Mouse (Mus musculus) olfactory bulb, adult 2 months (tissue): Measurements from ENCODE around the gene Tesmin. TPM values are rescaled to one million over a fixed set of nuclear protein-coding genes. Genes with fewer than 3 reads are reported as not detected.

ENCODE experiments used
- H3K27ac ChIP-seq: fragments of 200-500 bp; 2 replicates; pipeline ENCODE4 v1.5.1; 2012; ENCODE audit warnings: low read depth, low read length; ENCODE audit not compliant: insufficient read depth
- H3K4me1 ChIP-seq: fragments of 200-500 bp; 2 replicates; pipeline ENCODE4 v1.6.1; 2012; ENCODE audit warnings: low read length; ENCODE audit not compliant: control insufficient read depth, insufficient read depth
- H3K4me3 ChIP-seq: fragments of 200-500 bp; 2 replicates; pipeline ENCODE4 v1.5.1; 2012; ENCODE audit warnings: mild to moderate bottlenecking, low read depth, low read length, moderate library complexity; ENCODE audit not compliant: insufficient read depth
- CTCF ChIP-seq: fragments of 200-500 bp; IDR thresholded peaks from 2 replicates; pipeline ENCODE4 v1.5.1; 2012; ENCODE audit warnings: low read depth, mild to moderate bottlenecking, low read length, moderate library complexity; ENCODE audit not compliant: insufficient read depth
- POLR2A ChIP-seq: fragments of 200-500 bp; IDR thresholded peaks from 2 replicates; pipeline ENCODE4 v1.6.1; 2012; ENCODE audit warnings: mild to moderate bottlenecking, low read depth, low read length, moderate library complexity; ENCODE audit not compliant: insufficient read depth
- WGBS: fragments of 180-500 bp; shearing (Covaris S2); methylation state at CpG from one replicate; pipeline ENCODE4 v1.1.7; 2018; 5-methylcytosine and 5-hydroxymethylcytosine counted together
- polyA plus RNA-seq: library from polyadenylated mRNA; stranded (reverse); fragments of >200 nt; gene quantifications from 2 replicates; pipeline ENCODE4 v1.2.4, GENCODE M21; 2012; ENCODE audit warnings: low replicate concordance; ENCODE audit not compliant: missing spikeins, insufficient read depth, insufficient read length

Tesmin gene
- polyA plus RNA-seq, 1 experiment, result not detected

- 74% methylated on average over 3 of the region's 3 CpGs for WGBS
- Histone ChIP-seq H3K4me3 (no peak overlapping the region), H3K27ac (no peak overlapping the region), H3K4me1 (no peaks in the 10 kb centered on the region)
- TF ChIP-seq CTCF, result no peak
- no peak for TF ChIP-seq POLR2A
Observed at GRCm38 (mm10) chr19:3449248-3449647, 60.6 kb downstream of the Tesmin start.

- WGBS, result 93% methylated on average over 3 of the region's 3 CpGs
- Histone ChIP-seq H3K4me1 (no peaks in the 10 kb centered on the region), H3K27ac (no peak overlapping the region), H3K4me3 (no peak overlapping the region)
- TF ChIP-seq CTCF (no peak), POLR2A (no peak)
Observed at GRCm38 (mm10) chr19:3450714-3451113, 62.1 kb downstream of the Tesmin start.

DNA sequence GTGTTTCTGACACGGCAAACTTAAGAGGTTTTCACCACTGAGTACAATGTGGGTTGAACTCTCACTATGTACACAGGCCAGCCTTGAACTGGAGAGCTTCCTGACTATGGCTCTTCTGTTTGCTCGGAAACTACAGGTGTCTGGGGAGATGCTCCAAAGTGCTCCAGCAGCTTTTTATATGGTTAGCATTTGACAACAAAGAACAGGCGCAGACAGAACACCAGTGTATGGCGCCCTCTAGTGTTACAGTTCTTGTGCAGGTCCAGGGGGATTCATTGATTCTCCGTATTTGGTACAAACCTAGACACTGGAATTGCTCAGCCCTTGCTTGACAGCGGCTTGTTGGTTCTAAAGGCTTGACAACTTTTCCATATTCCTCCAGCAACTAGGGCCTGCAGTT, 62.5 kb downstream of the Tesmin start:
- no peak for TF ChIP-seq POLR2A
- no peak for TF ChIP-seq CTCF
- Histone ChIP-seq H3K4me3 (no peak overlapping the region), H3K4me1 (no peaks in the 10 kb centered on the region), H3K27ac (no peak overlapping the region)
- WGBS, result 13% methylated on average over 6 of the region's 6 CpGs

GRCm38 (mm10) chr19:3451649-3452048, 63.0 kb downstream of the Tesmin start:
- no peak for TF ChIP-seq POLR2A
- no peak for TF ChIP-seq CTCF
- Histone ChIP-seq H3K4me3 (no peak overlapping the region), H3K4me1 (no peaks in the 10 kb centered on the region), H3K27ac (no peak overlapping the region)
- 54% methylated on average over 6 of the region's 6 CpGs for WGBS

Other genes with a start within 250 kb of the Tesmin start
- not detected in 2 replicates for gene Mrpl21, start 106.0 kb upstream of the Tesmin start, polyA plus RNA-seq
- gene Ighmbp2, start 105.8 kb upstream of the Tesmin start, polyA plus RNA-seq, result not detected in 2 replicates
- gene Cpt1a, start 66.5 kb upstream of the Tesmin start, polyA plus RNA-seq, result not detected in 2 replicates
- gene Gal, start 25.7 kb downstream of the Tesmin start, polyA plus RNA-seq, result not detected in 2 replicates
- 165 TPM in 1 of 2 replicates, not detected in the other for gene Ppp6r3, start 186.9 kb downstream of the Tesmin start, polyA plus RNA-seq